Mouse (Mus musculus) cerebellum, postnatal 36 days (tissue): ENCODE results near the gene Gm9887.
A peak's percentile ranks its signal among the peaks of the same experiment; 100 is the strongest.
"Not testable (repeated sequence)": the region's sequence is repeated elsewhere in the genome, so short reads cannot be mapped to it uniquely, and the experiment has no call there.

ENCODE experiments used
- DNase-seq, 2 experiments: peaks; one replicate each; pipeline ENCODE4 v3.0.0; 2021 to 2022; ENCODE audit warnings: mixed read lengths in 2 of 2

The Gm9887 gene

DNA sequence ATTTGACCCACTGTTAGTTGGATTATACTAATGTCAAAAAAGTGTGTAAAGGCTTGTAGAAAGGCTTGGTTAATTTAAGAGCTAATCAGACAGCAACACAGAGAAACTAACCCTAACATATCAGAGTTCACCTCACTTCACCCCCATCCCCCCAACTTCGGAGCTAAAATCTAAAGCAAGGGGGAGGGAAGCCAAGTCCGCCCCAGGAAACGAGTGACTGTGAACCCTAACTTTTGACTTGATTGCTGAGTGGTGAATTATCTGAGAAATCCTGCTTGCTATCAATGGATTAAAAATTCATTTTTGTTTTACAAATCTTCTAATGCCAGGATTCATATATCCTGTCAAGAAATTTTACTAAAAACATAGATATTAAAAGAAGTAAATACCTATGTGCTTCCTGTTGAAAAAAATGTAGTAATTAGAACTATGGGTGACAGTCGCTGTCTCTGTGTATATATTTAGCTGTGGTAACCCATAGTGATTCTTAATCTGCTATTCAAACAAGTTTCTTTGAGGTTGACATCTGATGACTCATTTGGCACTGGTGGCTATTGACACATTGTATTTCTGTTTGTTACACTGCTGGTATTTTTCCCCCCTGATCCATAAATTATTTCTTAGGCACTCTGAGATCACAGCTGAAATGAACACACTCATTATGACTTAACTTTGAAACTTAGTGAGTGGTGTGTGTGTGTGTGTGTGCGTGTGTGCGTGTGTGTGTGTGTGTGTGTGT is 13.5 kb upstream of the Gm9887 start:
- DNase-seq: no peak

DNA sequence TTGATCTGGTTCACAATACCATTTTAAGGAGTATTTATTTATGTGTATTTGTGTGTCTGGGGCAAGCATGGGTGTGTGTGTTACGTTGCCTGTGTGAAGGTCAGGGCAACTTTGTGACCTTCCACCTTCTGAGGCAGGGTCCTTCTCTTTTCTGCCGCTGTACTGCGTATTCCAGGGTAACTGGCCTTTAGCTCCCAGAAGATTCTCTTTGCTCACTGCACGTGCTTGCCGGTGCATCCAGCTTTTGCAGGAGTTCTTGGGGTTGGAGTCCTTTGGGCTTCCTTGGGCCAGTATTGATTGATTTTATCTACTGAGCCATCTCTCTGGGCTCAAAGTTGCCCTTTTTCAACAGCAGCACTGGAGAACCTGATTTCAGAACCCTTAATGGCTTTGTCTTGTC is 12.3 kb upstream of the Gm9887 start:
- no peak for DNase-seq

- no peak for DNase-seq
Observed at GRCm38 (mm10) chr12:69382880-69383279, 10.6 kb upstream of the Gm9887 start.

DNA sequence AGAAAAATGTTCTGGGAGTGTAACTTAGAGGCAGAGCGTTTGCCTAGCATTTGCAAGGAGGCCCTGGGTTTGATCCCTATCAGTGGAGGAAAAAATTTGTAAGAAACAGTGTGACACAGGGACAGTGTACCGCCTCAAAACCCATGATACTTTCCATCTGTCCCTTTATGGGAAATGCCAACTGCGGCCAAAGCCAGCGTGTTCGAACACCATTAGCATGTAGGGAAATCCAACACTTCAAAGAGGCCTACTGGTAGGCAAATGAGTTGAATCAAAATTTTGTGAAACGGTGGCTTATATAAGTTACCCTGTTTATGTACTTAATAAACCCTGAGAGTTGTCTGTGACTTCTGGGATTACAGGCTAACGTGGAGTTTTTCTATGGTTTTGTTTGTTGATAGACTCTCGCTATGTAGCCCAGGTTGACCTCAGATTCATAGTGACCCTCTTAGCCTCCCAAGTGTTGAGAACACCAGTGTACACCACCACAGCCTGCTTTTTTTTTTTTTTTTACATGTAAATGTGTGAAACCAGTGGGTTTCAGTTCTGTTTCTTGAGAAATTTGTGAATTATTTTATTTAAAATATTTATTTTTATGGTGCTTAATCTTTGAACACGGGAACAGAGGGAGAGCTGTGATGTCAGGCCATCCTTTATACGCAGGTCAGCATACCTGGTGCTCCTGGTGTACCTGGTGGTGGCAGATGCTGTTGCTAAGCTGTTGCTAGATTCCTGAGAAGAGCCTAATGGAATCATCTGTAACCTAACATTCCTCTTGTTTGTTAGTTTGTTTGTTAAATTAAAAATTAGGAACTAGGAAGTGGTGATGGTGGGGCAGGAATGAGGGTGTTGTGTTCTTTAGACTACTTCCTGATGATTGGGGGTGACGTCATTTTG is 6.5 kb upstream of the Gm9887 start:
- DNase-seq: no peak

DNA sequence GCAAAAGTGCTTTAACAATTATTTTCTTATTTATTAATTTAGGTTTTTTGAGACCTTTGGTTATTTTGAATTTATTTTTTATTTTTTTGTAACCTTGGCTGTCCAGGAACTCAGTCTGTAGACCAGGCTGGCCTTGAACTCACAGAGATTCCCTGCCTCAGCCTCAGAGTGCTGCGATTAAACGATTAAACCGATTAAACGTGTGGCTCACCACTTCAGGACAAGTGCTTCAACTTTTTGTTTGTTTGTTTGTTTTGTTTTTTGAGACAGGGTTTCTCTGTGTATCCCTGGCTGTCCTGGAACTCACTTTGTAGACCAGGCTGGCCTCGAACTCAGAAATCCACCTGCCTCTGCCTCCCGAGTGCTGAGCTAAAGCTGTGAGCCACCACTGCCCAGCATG is 5.4 kb upstream of the Gm9887 start:
- DNase-seq: not testable (repeated sequence)

GRCm38 (mm10) chr12:69377188-69377587 is 4.9 kb upstream of the Gm9887 start:
- no peak for DNase-seq

DNA sequence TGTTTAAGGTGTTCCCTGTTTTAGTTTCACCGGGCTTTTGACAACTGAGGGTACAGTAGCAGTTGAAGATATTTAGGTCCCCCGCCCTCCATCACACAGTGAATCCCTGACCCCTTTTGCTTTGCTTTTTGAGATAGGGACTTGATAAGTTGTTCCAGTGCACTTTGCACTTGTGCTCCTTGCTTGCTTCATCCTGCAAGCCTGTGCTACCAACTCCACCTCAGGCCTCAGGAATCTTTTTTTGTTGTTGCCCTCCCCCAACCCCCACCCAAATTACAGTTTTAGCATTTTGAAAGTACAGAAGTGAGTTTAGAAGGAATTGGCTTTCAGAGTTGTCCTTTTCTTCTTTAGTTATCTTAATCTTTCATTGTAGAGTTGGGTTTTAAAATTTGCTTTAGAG is 3.9 kb upstream of the Gm9887 start:
- no peak for DNase-seq

- DNase-seq: no peak
Observed at GRCm38 (mm10) chr12:69373850-69374766, 1.9 kb upstream of the Gm9887 start.

- peak; percentile 16 to 31 for DNase-seq
Observed at GRCm38 (mm10) chr12:69372731-69373331, 573 bp upstream of the Gm9887 start.

DNA sequence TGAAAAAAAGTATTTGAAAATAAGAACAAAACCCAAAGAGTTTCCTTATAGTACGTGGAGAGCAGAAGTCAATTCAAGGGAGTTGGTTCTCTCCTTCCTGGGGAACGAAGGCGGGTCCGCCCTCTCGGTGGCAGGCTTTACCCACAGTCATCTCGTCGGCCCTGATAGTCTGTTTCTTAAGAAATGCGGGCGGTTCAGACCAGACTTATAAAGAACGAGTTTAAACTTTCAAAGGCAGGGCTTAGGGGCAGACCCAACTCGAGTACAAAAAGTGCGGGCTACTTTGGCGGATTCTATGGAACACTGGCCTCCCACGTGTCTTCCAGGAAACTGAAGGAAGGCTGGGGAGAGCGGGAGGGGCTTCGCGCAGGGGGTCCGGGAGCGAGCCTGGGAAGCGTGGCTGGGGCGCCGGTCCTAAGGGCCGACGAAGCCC is 821 bp downstream of the Gm9887 start:
- no peak for DNase-seq

GRCm38 (mm10) chr12:69370936-69371335 is 1.3 kb downstream of the Gm9887 start:
- DNase-seq: no peak

- DNase-seq: no peak
Observed at GRCm38 (mm10) chr12:69367557-69367956, 4.7 kb downstream of the Gm9887 start.

DNA sequence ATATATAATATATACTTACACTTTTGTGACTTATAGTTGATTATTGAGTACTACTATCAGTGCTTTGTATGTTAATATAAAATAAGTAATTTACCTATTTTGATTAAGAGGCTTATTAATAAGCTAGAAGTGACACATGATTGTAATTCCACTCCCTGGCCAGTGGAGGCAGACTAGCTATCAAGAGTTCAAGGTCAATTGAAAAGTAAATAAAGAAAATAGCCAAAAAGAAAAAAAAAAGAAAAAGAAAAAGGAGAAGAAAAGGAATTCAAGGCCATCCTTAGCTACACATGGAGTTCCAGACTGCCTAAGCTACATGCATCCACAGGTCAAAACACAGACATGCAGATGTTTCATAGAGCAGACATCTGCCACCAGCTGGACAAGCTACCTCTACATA is 5.8 kb downstream of the Gm9887 start:
- DNase-seq: no peak

GRCm38 (mm10) chr12:69365757-69366156 is 6.5 kb downstream of the Gm9887 start:
- DNase-seq: no peak

DNA sequence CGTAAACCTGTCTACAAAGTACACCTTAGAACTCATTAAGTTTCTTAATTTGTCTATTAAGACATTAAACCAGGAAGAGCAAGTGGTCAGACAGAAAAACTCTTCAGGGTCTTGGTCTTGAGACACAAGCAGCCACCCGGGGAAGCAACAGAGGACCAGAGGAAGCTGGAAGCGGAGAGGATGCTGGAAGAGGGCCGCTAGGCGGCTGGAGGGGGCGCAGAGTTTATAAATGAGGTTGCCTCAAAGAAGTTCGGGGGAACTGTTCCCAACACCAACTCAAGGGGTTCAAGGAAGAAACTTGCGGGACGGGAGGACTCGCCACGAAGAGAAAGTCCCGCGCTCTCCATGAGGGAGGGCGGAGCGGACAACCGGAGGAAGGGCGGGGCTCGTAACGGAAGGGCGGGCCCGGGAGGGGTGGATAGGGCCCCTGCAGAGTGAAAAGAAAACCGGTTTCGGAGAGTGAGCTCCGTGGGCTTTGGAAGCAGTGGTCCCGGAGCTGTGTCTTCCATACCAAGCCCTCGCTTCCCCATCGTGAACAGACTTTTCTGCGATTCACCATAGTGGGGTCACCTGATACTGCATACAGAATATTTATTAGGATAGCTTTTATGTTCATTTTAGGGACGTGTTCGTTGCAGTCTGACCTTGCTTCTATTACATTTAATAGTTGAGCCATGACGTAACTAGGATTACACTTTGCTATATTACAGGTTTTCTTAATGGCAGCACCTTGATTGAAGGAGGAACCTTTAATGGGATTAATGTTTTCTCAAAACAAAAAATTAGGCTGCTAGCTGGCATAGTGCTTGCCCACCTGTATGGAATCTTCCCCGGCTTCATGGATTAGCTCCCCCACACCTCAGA is 8.1 kb downstream of the Gm9887 start:
- peak; percentile 72 to 77 for DNase-seq

GRCm38 (mm10) chr12:69363110-69363509 is 9.1 kb downstream of the Gm9887 start:
- DNase-seq: not testable (repeated sequence)

GRCm38 (mm10) chr12:69362388-69362787 is 9.9 kb downstream of the Gm9887 start:
- DNase-seq: no peak

- DNase-seq: no peak
Observed at GRCm38 (mm10) chr12:69361919-69362318, 10.3 kb downstream of the Gm9887 start.

DNA sequence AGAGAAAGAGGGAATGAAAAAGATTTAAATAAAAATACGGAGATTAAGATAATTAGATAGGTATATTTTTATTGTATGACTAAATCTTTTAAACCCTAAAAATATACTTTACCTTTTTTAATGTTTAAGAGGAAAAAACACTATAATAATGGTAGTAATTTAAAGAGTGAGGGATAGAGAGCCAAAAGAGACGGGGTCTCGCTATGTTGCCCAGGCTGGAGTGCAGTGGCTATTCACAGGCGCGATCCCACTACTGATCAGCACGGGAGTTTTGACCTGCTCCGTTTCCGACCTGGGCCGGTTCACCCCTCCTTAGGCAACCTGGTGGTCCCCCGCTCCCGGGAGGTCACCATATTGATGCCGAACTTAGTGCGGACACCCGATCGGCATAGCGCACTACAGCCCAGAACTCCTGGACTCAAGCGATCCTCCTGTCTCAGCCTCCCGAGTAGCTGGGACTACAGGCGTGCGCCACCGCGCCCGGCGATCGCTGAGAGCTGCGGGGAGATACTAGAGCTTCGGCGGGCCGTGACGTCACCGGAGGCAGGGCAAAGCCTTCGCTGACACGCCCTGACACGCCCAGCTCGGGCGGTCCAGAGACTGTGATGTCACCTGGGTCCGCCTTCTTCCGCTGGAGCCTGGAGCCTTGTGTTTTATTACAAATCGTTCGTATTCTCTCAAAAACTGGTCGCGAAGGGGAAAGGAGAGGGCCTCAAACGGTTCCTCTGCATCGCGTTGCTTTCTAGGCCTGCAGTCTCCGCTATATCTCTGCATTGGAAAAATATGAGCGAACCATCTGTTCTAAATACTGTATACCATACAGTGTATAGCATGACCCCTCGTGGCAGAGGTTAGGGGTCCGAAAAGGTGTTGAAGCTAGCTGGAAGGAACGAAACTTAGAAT is 11.0 kb downstream of the Gm9887 start:
- peak; percentile 99 for DNase-seq

DNA sequence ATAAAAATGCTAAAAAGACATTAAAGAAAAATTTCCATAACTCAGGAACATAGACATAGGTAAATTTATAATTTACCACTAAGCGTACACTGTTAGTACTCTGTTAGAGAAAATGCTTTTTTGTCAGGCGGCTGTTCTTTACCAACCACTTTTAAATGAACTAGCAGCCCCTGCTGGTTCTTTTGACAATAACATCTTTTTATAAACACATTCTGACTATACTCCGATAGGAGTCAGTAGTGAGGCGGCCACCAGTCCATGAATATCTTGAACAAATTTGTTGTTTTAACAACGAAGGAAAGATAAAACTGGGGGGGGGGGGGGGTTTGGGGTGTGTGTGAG is 11.6 kb downstream of the Gm9887 start:
- peak; percentile 38 to 74 for DNase-seq

DNA sequence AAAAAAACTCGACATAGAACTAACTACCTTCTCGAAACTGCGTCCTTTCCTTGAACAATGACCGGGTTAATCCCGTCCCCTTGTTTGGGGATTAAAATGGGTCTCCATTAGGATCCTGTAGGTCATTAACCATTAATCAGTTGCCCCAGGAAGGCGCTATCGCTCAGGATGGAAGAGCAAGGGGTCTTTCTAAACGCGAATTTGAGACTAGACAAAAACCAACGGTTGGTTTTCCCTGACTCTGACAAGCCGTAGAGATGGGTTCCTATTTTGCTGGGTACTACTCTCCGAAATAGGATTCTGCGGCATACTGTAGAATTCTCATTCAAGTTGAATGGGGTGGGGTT is 15.0 kb downstream of the Gm9887 start:
- no peak for DNase-seq
